Mouse (Mus musculus) frontal cortex, postnatal 10 days (tissue): ENCODE data around the gene Hist2h2aa2.
"Not testable (repeated sequence)": the region's sequence is repeated elsewhere in the genome, so short reads cannot be mapped to it uniquely, and the experiment has no call there.

Source experiments
- DNase-seq, 2 experiments: peaks; one replicate each; pipeline ENCODE4 v3.0.0; 2022; ENCODE audit warnings: low spot score in 2 of 2, mixed read lengths in 1 of 2

Gene Hist2h2aa2

GRCm38 (mm10) chr3:96198601-96199251 is 41.4 kb downstream of the Hist2h2aa2 start:
- DNase-seq = not testable (repeated sequence)

GRCm38 (mm10) chr3:96198181-96198580 is 41.9 kb downstream of the Hist2h2aa2 start:
- no peak for DNase-seq

GRCm38 (mm10) chr3:96197129-96197749 is 42.8 kb downstream of the Hist2h2aa2 start:
- DNase-seq = peak; percentile 85 to 89

- DNase-seq = no peak
These were observed 43.5 kb downstream of the Hist2h2aa2 start for GRCm38 (mm10) chr3:96196437-96197128.

- DNase-seq = no peak
These were observed 44.3 kb downstream of the Hist2h2aa2 start for GRCm38 (mm10) chr3:96195616-96196313.

- DNase-seq = no peak
These were observed 45.1 kb downstream of the Hist2h2aa2 start for GRCm38 (mm10) chr3:96194966-96195365.

- no peak for DNase-seq
These were observed 47.1 kb downstream of the Hist2h2aa2 start for GRCm38 (mm10) chr3:96192977-96193376.
